Mouse (Mus musculus): ENCODE measurements around the gene Fh1. TPM values are rescaled to one million over a fixed set of nuclear protein-coding genes. Genes with fewer than 3 reads are reported as not detected.

Gene Fh1
- polyA plus RNA-seq (2016; fragmentation: Nextera tagmentation; extraction: Ambion mirVana), result 94.9 and 97.2 TPM in 2 replicates

GRCm38 (mm10) chr1:175625257-175625879 is at the start of gene Fh1:
Gene Fh1, minus strand, starts transcription at chr1:175625635.
- ATAC-seq (ENCODE audit: insufficient number of reproducible peaks, insufficient read depth, low FRiP score, low TSS enrichment, low read depth), result peak; percentile 100
- peak within 1 kb of the TSS; percentile 68 for H3K4me3 ChIP-seq (replicated peaks)
- H3K36me3 ChIP-seq, result no peaks in the 10 kb centered on the region
- H3K9ac ChIP-seq (replicated peaks), result peak within 1 kb of the TSS; percentile 85
- no peaks in the 10 kb centered on the region for H3K27me3 ChIP-seq
- H3K4me2 ChIP-seq, result peak within 1 kb of the TSS; percentile 68
- peak within 1 kb of the TSS; percentile 90 for H3K27ac ChIP-seq
- peaks cover 9% of the 10 kb centered on the region; the same call in 1 of the 2 replicates for H3K4me1 ChIP-seq (replicated peaks)
- WGBS, result under 1% methylated on average over 58 of the region's 58 CpGs
- H3K9me3 ChIP-seq, result no peaks in the 10 kb centered on the region

GRCm38 (mm10) chr1:175675116-175675515 is 49.7 kb upstream of the Fh1 start:
- 84% methylated on average over 6 of the region's 6 CpGs for WGBS
- no peaks in the 10 kb centered on the region for H3K4me1 ChIP-seq (replicated peaks)
- H3K9me3 ChIP-seq, result no peaks in the 10 kb centered on the region
- no peak overlapping the region for H3K4me2 ChIP-seq
- no peak overlapping the region for H3K4me3 ChIP-seq (replicated peaks)
- H3K36me3 ChIP-seq, result no peaks in the 10 kb centered on the region
- no peak for ATAC-seq (ENCODE audit: insufficient number of reproducible peaks, insufficient read depth, low FRiP score, low TSS enrichment, low read depth)
- no peaks in the 10 kb centered on the region for H3K27me3 ChIP-seq
- H3K27ac ChIP-seq, result no peak overlapping the region
- no peak overlapping the region for H3K9ac ChIP-seq (replicated peaks)

GRCm38 (mm10) chr1:175673563-175674325 is 48.3 kb upstream of the Fh1 start:
- no peak overlapping the region for H3K4me2 ChIP-seq
- H3K4me1 ChIP-seq (replicated peaks), result 0 out of 2 replicates have a peak, but pooled peaks cover 2% of the 10 kb centered on the region
- no peak overlapping the region for H3K9ac ChIP-seq (replicated peaks)
- no peak for ATAC-seq (ENCODE audit: insufficient number of reproducible peaks, insufficient read depth, low FRiP score, low TSS enrichment, low read depth)
- H3K27ac ChIP-seq, result no peak overlapping the region
- H3K36me3 ChIP-seq, result no peaks in the 10 kb centered on the region
- H3K4me3 ChIP-seq (replicated peaks), result no peak overlapping the region
- H3K9me3 ChIP-seq, result no peaks in the 10 kb centered on the region
- H3K27me3 ChIP-seq, result no peaks in the 10 kb centered on the region
- WGBS, result 84% methylated on average over 7 of the region's 7 CpGs

- Histone ChIP-seq H3K27me3 (no peaks in the 10 kb centered on the region), H3K4me3 (replicated peaks) (no peak overlapping the region), H3K36me3 (no peaks in the 10 kb centered on the region), H3K9ac (replicated peaks) (no peak overlapping the region), H3K4me2 (no peak overlapping the region), H3K4me1 (replicated peaks) (0 out of 2 replicates have a peak, but pooled peaks cover 3% of the 10 kb centered on the region), H3K27ac (no peak overlapping the region), H3K9me3 (no peaks in the 10 kb centered on the region)
- no peak for ATAC-seq (ENCODE audit: insufficient number of reproducible peaks, insufficient read depth, low FRiP score, low TSS enrichment, low read depth)
- 46% methylated on average over 1 of the region's 1 CpGs for WGBS
These were observed 46.2 kb upstream of the Fh1 start for GRCm38 (mm10) chr1:175671626-175672025.

- ATAC-seq (ENCODE audit: insufficient number of reproducible peaks, insufficient read depth, low FRiP score, low TSS enrichment, low read depth), result no peak
- 78% methylated on average over 7 of the region's 7 CpGs for whole genome bisulfite sequencing
- Histone ChIP-seq H3K9ac (replicated peaks) (no peak overlapping the region), H3K27ac (no peak overlapping the region), H3K4me3 (replicated peaks) (no peak overlapping the region), H3K9me3 (no peaks in the 10 kb centered on the region), H3K4me1 (replicated peaks) (0 out of 2 replicates have a peak, but pooled peaks cover 3% of the 10 kb centered on the region), H3K27me3 (no peaks in the 10 kb centered on the region), H3K36me3 (no peaks in the 10 kb centered on the region), H3K4me2 (no peak overlapping the region)
These were observed 44.6 kb upstream of the Fh1 start for GRCm38 (mm10) chr1:175670042-175670441.

- no peak for ATAC-seq (ENCODE audit: insufficient number of reproducible peaks, insufficient read depth, low FRiP score, low TSS enrichment, low read depth)
- H3K4me2 ChIP-seq, result no peak overlapping the region
- no peak overlapping the region for H3K4me3 ChIP-seq (replicated peaks)
- H3K9me3 ChIP-seq, result no peaks in the 10 kb centered on the region
- no peaks in the 10 kb centered on the region for H3K27me3 ChIP-seq
- WGBS, result 93% methylated on average over 3 of the region's 3 CpGs
- no peaks in the 10 kb centered on the region for H3K36me3 ChIP-seq
- H3K27ac ChIP-seq, result no peak overlapping the region
- no peak overlapping the region for H3K9ac ChIP-seq (replicated peaks)
- H3K4me1 ChIP-seq (replicated peaks), result 0 out of 2 replicates have a peak, but pooled peaks cover 3% of the 10 kb centered on the region
These were observed 44.0 kb upstream of the Fh1 start for GRCm38 (mm10) chr1:175669456-175669855.

- no peak for ATAC-seq (ENCODE audit: insufficient number of reproducible peaks, insufficient read depth, low FRiP score, low TSS enrichment, low read depth)
- WGBS, result 80% methylated on average over 5 of the region's 5 CpGs
- Histone ChIP-seq H3K4me2 (no peak overlapping the region), H3K4me1 (replicated peaks) (0 out of 2 replicates have a peak, but pooled peaks cover 3% of the 10 kb centered on the region), H3K4me3 (replicated peaks) (no peak overlapping the region), H3K9me3 (no peaks in the 10 kb centered on the region), H3K36me3 (no peaks in the 10 kb centered on the region), H3K9ac (replicated peaks) (no peak overlapping the region), H3K27me3 (no peaks in the 10 kb centered on the region), H3K27ac (no peak overlapping the region)
These were observed 43.4 kb upstream of the Fh1 start for GRCm38 (mm10) chr1:175668666-175669405.

- no peak for ATAC-seq (ENCODE audit: insufficient number of reproducible peaks, insufficient read depth, low FRiP score, low TSS enrichment, low read depth)
- H3K4me2 ChIP-seq, result no peak overlapping the region
- H3K9me3 ChIP-seq, result no peaks in the 10 kb centered on the region
- H3K27ac ChIP-seq, result no peak overlapping the region
- WGBS, result 94% methylated on average over 4 of the region's 4 CpGs
- H3K4me3 ChIP-seq (replicated peaks), result no peak overlapping the region
- peaks cover 5% of the 10 kb centered on the region; the same call in 1 of the 2 replicates for H3K36me3 ChIP-seq
- no peak overlapping the region for H3K9ac ChIP-seq (replicated peaks)
- H3K27me3 ChIP-seq, result no peaks in the 10 kb centered on the region
- no peaks in the 10 kb centered on the region for H3K4me1 ChIP-seq (replicated peaks)
These were observed 34.5 kb upstream of the Fh1 start for GRCm38 (mm10) chr1:175659900-175660299.

- Histone ChIP-seq H3K27ac (no peak overlapping the region), H3K27me3 (no peaks in the 10 kb centered on the region), H3K4me2 (no peak overlapping the region), H3K9me3 (no peaks in the 10 kb centered on the region), H3K4me1 (replicated peaks) (no peaks in the 10 kb centered on the region), H3K36me3 (no peaks in the 10 kb centered on the region), H3K4me3 (replicated peaks) (no peak overlapping the region), H3K9ac (replicated peaks) (no peak overlapping the region)
- no peak for ATAC-seq (ENCODE audit: insufficient number of reproducible peaks, insufficient read depth, low FRiP score, low TSS enrichment, low read depth)
- WGBS, result 93% methylated on average over 4 of the region's 4 CpGs
These were observed 23.2 kb upstream of the Fh1 start for GRCm38 (mm10) chr1:175648615-175649014.

DNA sequence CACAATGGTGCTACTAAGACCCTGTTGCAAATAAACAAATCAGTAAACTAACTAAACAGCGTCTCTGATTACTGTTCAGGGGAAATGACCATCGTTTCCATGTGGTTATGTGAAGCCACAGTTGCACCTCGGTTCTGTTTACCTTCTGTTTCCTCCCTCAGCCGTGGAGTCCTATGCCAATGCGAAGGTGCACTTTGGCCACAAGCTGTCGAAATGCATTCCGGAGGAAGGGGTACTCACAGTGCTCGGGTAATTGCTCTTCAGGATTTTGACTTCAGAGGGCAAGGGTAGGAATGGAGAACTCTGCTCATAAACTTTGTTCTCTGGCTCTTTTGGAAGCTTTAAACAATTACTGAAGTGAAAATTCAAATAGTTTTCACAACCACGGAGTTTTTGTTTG is 21.5 kb upstream of the Fh1 start:
- H3K4me3 ChIP-seq (replicated peaks), result no peak overlapping the region
- no peak for ATAC-seq (ENCODE audit: insufficient number of reproducible peaks, insufficient read depth, low FRiP score, low TSS enrichment, low read depth)
- H3K9ac ChIP-seq (replicated peaks), result no peak overlapping the region
- 47% methylated on average over 9 of the region's 9 CpGs for WGBS
- H3K4me1 ChIP-seq (replicated peaks), result no peaks in the 10 kb centered on the region
- H3K27ac ChIP-seq, result no peak overlapping the region
- no peak overlapping the region for H3K4me2 ChIP-seq
- no peaks in the 10 kb centered on the region for H3K9me3 ChIP-seq
- no peaks in the 10 kb centered on the region for H3K36me3 ChIP-seq
- H3K27me3 ChIP-seq, result no peaks in the 10 kb centered on the region
